Mouse (Mus musculus): Measurements from ENCODE around the gene Ahctf1.

- TF ChIP-seq CTCF (IDR thresholded peaks at IDR 0.05 in 2 of 3, conservative IDR thresholded peaks at IDR 0.05 in 1 of 3; ENCODE audit: control insufficient read depth in 1 of 3, insufficient read depth in 1 of 3, low read depth in 2 of 3, low read length in 3 of 3, poor library complexity in 1 of 3, severe bottlenecking in 1 of 3) (no peak), USF2 (IDR thresholded peaks at IDR 0.05; ENCODE audit: borderline replicate concordance in 1 of 2, insufficient read depth in 1 of 2, low read depth in 1 of 2, low read length in 2 of 2) (no peak), UBTF (IDR thresholded peaks at IDR 0.05; ENCODE audit: borderline replicate concordance, insufficient read depth, low read depth, low read length) (no peak), E2F4 (IDR thresholded peaks at IDR 0.05; ENCODE audit: borderline replicate concordance, low read depth, low read length) (no peak), MAFK (IDR thresholded peaks at IDR 0.05; ENCODE audit: borderline replicate concordance, low read depth, low read length) (no peak), MAX (IDR thresholded peaks at IDR 0.05; ENCODE audit: low read length) (no peak), HCFC1 (IDR thresholded peaks at IDR 0.05; ENCODE audit: low read depth, low read length) (no peak), POLR2AphosphoS2 (IDR thresholded peaks at IDR 0.05; ENCODE audit: low read length) (no peak), RCOR1 (IDR thresholded peaks at IDR 0.05; ENCODE audit: low read depth, low read length) (no peak), GABPA (IDR thresholded peaks at IDR 0.05; ENCODE audit: low read depth, low read length) (no peak), POLR2A (IDR thresholded peaks at IDR 0.05; ENCODE audit: control insufficient read depth in 1 of 2, insufficient read depth in 1 of 2, low read depth in 1 of 2, low read length in 2 of 2, poor library complexity in 1 of 2) (no peak), BHLHE40 (IDR thresholded peaks at IDR 0.05; ENCODE audit: borderline replicate concordance, low read depth, low read length) (no peak)
Measured at GRCm38 (mm10) chr1:179785502-179785901, 18.0 kb downstream of the Ahctf1 start.

Measured in MEL (cell line).